Mouse (Mus musculus) erythroblast, embryonic 14.5 days (primary cell): ENCODE data around the gene BC004004.

ENCODE experiments used
- GATA1 ChIP-seq: IDR thresholded peaks from 2 replicates; pipeline ENCODE4 v1.6.1; 2012; ENCODE audit warnings: low read length, inconsistent platforms, mixed read lengths
- TAL1 ChIP-seq: IDR thresholded peaks from 3 replicates; pipeline ENCODE4 v1.6.1; 2012; ENCODE audit warnings: low read length, inconsistent platforms, mixed read lengths

- TF ChIP-seq GATA1 (no peak), TAL1 (no peak)
These were observed 28.7 kb downstream of the BC004004 start for GRCm38 (mm10) chr17:29297321-29297720.
